16 mouse cellular contexts compared by ENCODE assay signal in genomic region chr5:123622421-123622820, GRCm38 (mm10). TPM values are rescaled to one million over a fixed set of nuclear protein-coding genes. Genes with fewer than 3 reads are reported as not detected.
DNase-seq lines count a peak whose midpoint lies in the region; ATAC-seq and TF ChIP-seq lines count a peak whose summit lies in the region.
"Had no signal": no experiment of that assay in that cellular context is flagged by ENCODE, and none has a peak within 500 bp of the region (broad histone marks: within the 10 kb centered on the region; RNA-seq: fewer than 3 reads in every experiment).

No protein-coding gene starts in this region.

- no peak overlapping the region for H3K4me2 ChIP-seq in intestine, postnatal 0 days (replicated peaks; ENCODE audit: low read depth)
- no peak overlapping the region for H3K4me2 ChIP-seq in intestine, embryonic 15.5 days (replicated peaks)
- H3K4me2 ChIP-seq: forebrain, embryonic 12.5 days; heart, embryonic 13.5 days had no signal

- no peak overlapping the region for H3K4me3 ChIP-seq in intestine, postnatal 0 days (ENCODE audit: low read depth, low read length)
- H3K4me3 ChIP-seq in intestine, embryonic 15.5 days (replicated peaks): no peak overlapping the region
- no peak overlapping the region for H3K4me3 ChIP-seq in ES-Bruce4 (ENCODE audit: low read depth, low read length)
- H3K4me3 ChIP-seq: forebrain, embryonic 12.5 days; gastrocnemius, adult 2 months; heart, embryonic 13.5 days; left cerebral cortex, adult 2 months had no signal

- no peak for TF ChIP-seq EP300 in ES-Bruce4 (IDR thresholded peaks at IDR 0.05; ENCODE audit: insufficient read depth, low read depth, low read length)

- no peak overlapping the region for H3K9ac ChIP-seq in intestine, postnatal 0 days (ENCODE audit: low read depth, low read length)
- no peak overlapping the region for H3K9ac ChIP-seq in intestine, embryonic 15.5 days
- no peak overlapping the region for H3K9ac ChIP-seq in ES-Bruce4 (ENCODE audit: low read depth, poor library complexity, severe bottlenecking)
- H3K9ac ChIP-seq: forebrain, embryonic 12.5 days; heart, embryonic 13.5 days; liver, embryonic 14.5 days had no signal

- no peaks in the 10 kb centered on the region for H3K9me3 ChIP-seq in intestine, postnatal 0 days (ENCODE audit: control insufficient read depth)
- H3K9me3 ChIP-seq in intestine, embryonic 15.5 days: no peaks in the 10 kb centered on the region
- H3K9me3 ChIP-seq in ES-Bruce4 (replicated peaks; ENCODE audit: control insufficient read depth, insufficient read depth, low read length, poor library complexity, severe bottlenecking): no peaks in the 10 kb centered on the region
- H3K9me3 ChIP-seq: forebrain, embryonic 12.5 days; heart, embryonic 13.5 days had no signal

- no peaks in the 10 kb centered on the region for H3K27me3 ChIP-seq in intestine, postnatal 0 days (replicated peaks; ENCODE audit: control insufficient read depth, insufficient read depth, low read length)
- H3K27me3 ChIP-seq in intestine, embryonic 15.5 days (replicated peaks): no peaks in the 10 kb centered on the region
- no peaks in the 10 kb centered on the region for H3K27me3 ChIP-seq in ES-Bruce4 (ENCODE audit: control insufficient read depth, insufficient read depth, low read length, poor library complexity, severe bottlenecking)
- H3K27me3 ChIP-seq: forebrain, embryonic 12.5 days; heart, embryonic 13.5 days; Patski had no signal

- no peak for ATAC-seq in intestine, postnatal 0 days
- ATAC-seq in intestine, embryonic 15.5 days: no peak
- ATAC-seq: Patski had no signal

- no peak for TF ChIP-seq POLR2A in ES-Bruce4 (IDR thresholded peaks at IDR 0.05; ENCODE audit: insufficient read depth, low read length)

- H3K27ac ChIP-seq in intestine, postnatal 0 days (ENCODE audit: low read depth, low read length): no peak overlapping the region
- H3K27ac ChIP-seq in intestine, embryonic 15.5 days: no peak overlapping the region
- H3K27ac ChIP-seq in ES-Bruce4 (ENCODE audit: insufficient read depth, low read length): no peak overlapping the region
- H3K27ac ChIP-seq: forebrain, embryonic 12.5 days; gastrocnemius, adult 2 months; heart, embryonic 13.5 days; left cerebral cortex, adult 2 months; liver, embryonic 14.5 days had no signal

- H3K4me1 ChIP-seq in intestine, postnatal 0 days (replicated peaks; ENCODE audit: control insufficient read depth, insufficient read depth, low read length): no peaks in the 10 kb centered on the region
- no peaks in the 10 kb centered on the region for H3K4me1 ChIP-seq in intestine, embryonic 15.5 days (replicated peaks)
- H3K4me1 ChIP-seq in ES-Bruce4 (ENCODE audit: control insufficient read depth, insufficient read depth, low read length): no peaks in the 10 kb centered on the region
- H3K4me1 ChIP-seq: forebrain, embryonic 12.5 days; heart, embryonic 13.5 days had no signal

- 0 out of 2 replicates have a peak, but pooled peaks have one; percentile 13 for TF ChIP-seq CTCF in intestine, postnatal 0 days (IDR thresholded peaks at IDR 0.05; ENCODE audit: low read depth)
- TF ChIP-seq CTCF in ES-Bruce4 (IDR thresholded peaks at IDR 0.05; ENCODE audit: low read depth, low read length): peak; percentile 60

- peaks cover 28% of the 10 kb centered on the region for H3K36me3 ChIP-seq in intestine, postnatal 0 days (ENCODE audit: control insufficient read depth, insufficient read depth)
- H3K36me3 ChIP-seq in intestine, embryonic 15.5 days: peaks cover 9% of the 10 kb centered on the region
- no peaks in the 10 kb centered on the region for H3K36me3 ChIP-seq in ES-Bruce4 (ENCODE audit: control insufficient read depth, insufficient read depth, low read length, poor library complexity, severe bottlenecking)

- DNase-seq in cerebellum, adult 11-12 months: peak; percentile 33
- peak; percentile 29 for DNase-seq in embryo, embryonic 11 days
- no peak for DNase-seq in frontal cortex, postnatal 25 days (ENCODE audit: low spot score in 2 of 2)
- DNase-seq in testis, postnatal 14 days (ENCODE audit: low spot score): no peak
- no peak for DNase-seq in heart, adult 9 months (ENCODE audit: low spot score in 2 of 2)
- DNase-seq: adrenal gland, postnatal 36 days; gastrocnemius, adult 2 months; spleen, adult 18-20 months had no signal

- WGBS in intestine, postnatal 0 days: 86% methylated on average over 13 of the region's 13 CpGs
- WGBS in intestine, embryonic 15.5 days: 86% methylated on average over 13 of the region's 13 CpGs

RNA-seq across cellular contexts. Expression of gene Vps33a, which starts 49.6 kb away (rescaled TPM):
- polyA plus RNA-seq in intestine, postnatal 0 days (2015; fragmentation: Nextera tagmentation; extraction: Ambion mirVana): 15.9 and 17.7 TPM in 2 replicates
- polyA plus RNA-seq in intestine, embryonic 15.5 days (2015; fragmentation: Nextera tagmentation; extraction: Ambion mirVana): 24.4 and 28.9 TPM in 2 replicates
- polyA plus RNA-seq in ES-Bruce4 (2011; ENCODE audit: insufficient read depth, insufficient read length, low read depth, missing spikeins): 20.5 and 25.8 TPM in 2 replicates

Comparison
In these comparisons a context has a peak if more than half of its experiments do, and no peak if none do; other contexts are left out.
1. DNase-seq: peak in cerebellum, adult 11-12 months (single experiment) and embryo, embryonic 11 days (single experiment); none in frontal cortex, postnatal 25 days (0 of 2), testis, postnatal 14 days (single experiment) and heart, adult 9 months (0 of 2).